Mouse (Mus musculus) cortical plate, adult 2 months (tissue): Measurements from ENCODE around the gene Phf11d. TPM values are rescaled to one million over a fixed set of nuclear protein-coding genes. Genes with fewer than 3 reads are reported as not detected.
"Not testable (repeated sequence)": the region's sequence is repeated elsewhere in the genome, so short reads cannot be mapped to it uniquely, and the experiment has no call there.

Source experiments
- H3K27ac ChIP-seq: fragments of 200-500 bp; 2 replicates; pipeline ENCODE4 v1.5.1; 2012; ENCODE audit warnings: low read length, control low read depth, inconsistent platforms; ENCODE audit not compliant: insufficient read depth
- H3K4me1 ChIP-seq: fragments of 200-500 bp; 2 replicates; pipeline ENCODE4 v1.6.1; 2011; ENCODE audit warnings: low read length; ENCODE audit not compliant: control insufficient read depth, insufficient read depth
- H3K4me3 ChIP-seq: fragments of 200-500 bp; 2 replicates; pipeline ENCODE4 v1.5.1; 2011; ENCODE audit warnings: mild to moderate bottlenecking, low read length, control low read depth; ENCODE audit not compliant: insufficient read depth
- CTCF ChIP-seq: fragments of 200-500 bp; IDR thresholded peaks from 2 replicates; pipeline ENCODE4 v1.5.1; 2011; ENCODE audit warnings: mild to moderate bottlenecking, control low read depth, low read length; ENCODE audit not compliant: insufficient read depth; ENCODE audit errors: extremely low read depth
- polyA plus RNA-seq: library from polyadenylated mRNA; depleted of rRNA; stranded (reverse); fragments of >200 nt; gene quantifications from 2 replicates; pipeline ENCODE4 v1.2.3, GENCODE M21; 2012; rRNA removed

The Phf11d gene
- polyA plus RNA-seq, 1 experiment, result 1.3 TPM

- not testable (repeated sequence) for H3K27ac ChIP-seq, H3K4me1 ChIP-seq, H3K4me3 ChIP-seq
- TF ChIP-seq CTCF, result peak; percentile 50
Observed at GRCm38 (mm10) chr14:59330499-59330898, 34.8 kb downstream of the Phf11d start.

GRCm38 (mm10) chr14:59319970-59320369 lies 45.3 kb downstream of the Phf11d start:
- H3K27ac ChIP-seq, H3K4me1 ChIP-seq, H3K4me3 ChIP-seq: not testable (repeated sequence)

- not testable (repeated sequence) for H3K4me3 ChIP-seq, H3K27ac ChIP-seq, H3K4me1 ChIP-seq
Observed at GRCm38 (mm10) chr14:59319036-59319435, 46.2 kb downstream of the Phf11d start.

Other genes with a start within 250 kb of the Phf11d start
- not detected in 2 replicates for gene 1700129C05Rik, start 222.6 kb downstream of the Phf11d start, polyA plus RNA-seq
- not detected in 2 replicates for gene Gm5142, start 186.7 kb downstream of the Phf11d start, polyA plus RNA-seq
- gene Rcbtb1, start 164.3 kb downstream of the Phf11d start, polyA plus RNA-seq, result 31.9 and 35.2 TPM in 2 replicates
- gene Gm6904, start 105.3 kb downstream of the Phf11d start, polyA plus RNA-seq, result not detected in 2 replicates
- gene Phf11a, start 67.9 kb downstream of the Phf11d start, polyA plus RNA-seq, result not detected in 2 replicates
- 0.23 and 0.42 TPM in 2 replicates for gene Phf11b, start 24.1 kb downstream of the Phf11d start, polyA plus RNA-seq
- gene Phf11c, start 29.9 kb upstream of the Phf11d start, polyA plus RNA-seq, result 0.49 and 0.61 TPM in 2 replicates
- 3.7 and 4.7 TPM in 2 replicates for gene Setdb2, start 75.4 kb upstream of the Phf11d start, polyA plus RNA-seq
- gene Cab39l, start 75.5 kb upstream of the Phf11d start, polyA plus RNA-seq, result 16.6 and 18.3 TPM in 2 replicates
- gene Cdadc1, start 232.5 kb upstream of the Phf11d start, polyA plus RNA-seq, result 29.8 and 30.7 TPM in 2 replicates